In the genomic region with DNA sequence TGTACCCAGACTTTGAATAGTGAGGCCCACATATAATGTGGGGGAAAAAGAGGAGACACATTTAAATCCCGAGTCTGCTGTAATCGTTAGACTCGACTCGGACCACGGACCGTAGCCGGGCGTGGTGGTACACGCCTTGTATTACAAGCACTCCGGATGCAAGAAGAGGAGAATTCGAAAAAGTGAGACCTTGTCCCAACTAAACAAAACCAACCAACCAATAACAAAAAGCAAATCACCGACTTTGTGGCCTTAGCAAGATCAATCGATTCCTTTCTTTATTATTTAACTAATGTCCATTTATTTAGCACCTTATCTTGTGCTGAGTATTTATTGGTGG, we compare ENCODE assay signal across 8 mouse cellular contexts. TPM values are rescaled to one million over a fixed set of nuclear protein-coding genes. Genes with fewer than 3 reads are reported as not detected.
A peak's percentile ranks its signal among the peaks of the same experiment; 100 is the strongest.
DNase-seq lines count a peak whose midpoint lies in the region; ATAC-seq and TF ChIP-seq lines count a peak whose summit lies in the region.

No protein-coding gene starts in this region.

- H3K9me3 ChIP-seq in heart, embryonic 14.5 days (ENCODE audit: control insufficient read depth, low read length) = no peaks in the 10 kb centered on the region
- H3K9me3 ChIP-seq in ES-E14 (ENCODE audit: control insufficient read depth, insufficient read depth, low read depth, low read length) = no peaks in the 10 kb centered on the region
- no peaks in the 10 kb centered on the region for H3K9me3 ChIP-seq in forebrain, embryonic 14.5 days (replicated peaks; ENCODE audit: control insufficient read depth, low read length)
- no peaks in the 10 kb centered on the region for H3K9me3 ChIP-seq in liver, embryonic 12.5 days (replicated peaks)
- no peaks in the 10 kb centered on the region for H3K9me3 ChIP-seq in stomach, embryonic 16.5 days (replicated peaks; ENCODE audit: control insufficient read depth, low read length)

- no peak for DNase-seq in heart, adult 9 months (ENCODE audit: low spot score in 2 of 2)
- DNase-seq in ES-E14 (ENCODE audit: low read depth, low spot score) = no peak
- peak; percentile 15 for DNase-seq in forebrain, embryonic 14.5 days (ENCODE audit: low spot score)
- DNase-seq in right cerebral cortex, postnatal 25 days = no peak

- peak overlapping the region; percentile 48 to 72; a peak in 3 of 4 replicates for H3K27ac ChIP-seq in heart, embryonic 14.5 days (replicated peaks in 1 of 2; ENCODE audit: control insufficient read depth in 1 of 2, insufficient read depth in 1 of 2, low read depth in 2 of 2, low read length in 2 of 2)
- H3K27ac ChIP-seq in ES-E14 (ENCODE audit: insufficient read depth, low read depth, low read length, poor library complexity, severe bottlenecking) = peak overlapping the region; percentile 83; the same call in 1 of the 2 replicates
- H3K27ac ChIP-seq in forebrain, embryonic 14.5 days (ENCODE audit: low read depth, low read length) = peak overlapping the region; percentile 86
- H3K27ac ChIP-seq in liver, embryonic 12.5 days = peak overlapping the region; percentile 96
- peak overlapping the region; percentile 93 for H3K27ac ChIP-seq in stomach, embryonic 16.5 days (ENCODE audit: low read length)

- in situ Hi-C loops in ES-E14 (cut with MboI; ENCODE audit: low sequenced_read_pairs in 2 of 2, unreplicated experiment in 2 of 2) = no loop called here

- WGBS in heart, embryonic 14.5 days = under 1% methylated on average over 13 of the region's 13 CpGs
- WGBS in forebrain, embryonic 14.5 days = 1% methylated on average over 13 of the region's 13 CpGs
- WGBS in liver, embryonic 12.5 days (ENCODE audit: insufficient replicate concordance) = under 1% methylated on average over 13 of the region's 13 CpGs
- 1% methylated on average over 13 of the region's 13 CpGs for WGBS in stomach, embryonic 16.5 days

- no peak for ATAC-seq in heart, embryonic 14.5 days (ENCODE audit: insufficient number of reproducible peaks, insufficient read depth, low FRiP score, low read depth)
- ATAC-seq in forebrain, embryonic 14.5 days = no peak
- no peak for ATAC-seq in liver, embryonic 12.5 days
- ATAC-seq in stomach, embryonic 16.5 days (ENCODE audit: insufficient read depth, low FRiP score) = no peak
- ATAC-seq in frontal cortex, adult (ENCODE audit: low TSS enrichment) = no peak

- peaks cover 52% of the 10 kb centered on the region for H3K36me3 ChIP-seq in heart, embryonic 14.5 days (ENCODE audit: control insufficient read depth, insufficient read depth, low read length)
- peaks cover 36% of the 10 kb centered on the region for H3K36me3 ChIP-seq in ES-E14 (ENCODE audit: control insufficient read depth, insufficient read depth, low read length, poor library complexity, severe bottlenecking)
- peaks cover 43% of the 10 kb centered on the region for H3K36me3 ChIP-seq in forebrain, embryonic 14.5 days (ENCODE audit: control insufficient read depth, insufficient read depth, low read length)
- peaks cover 60% of the 10 kb centered on the region for H3K36me3 ChIP-seq in liver, embryonic 12.5 days
- H3K36me3 ChIP-seq in stomach, embryonic 16.5 days (ENCODE audit: control insufficient read depth, insufficient read depth, low read length) = peaks cover 11% of the 10 kb centered on the region; the same call in 1 of the 2 replicates

- H3K27me3 ChIP-seq in heart, embryonic 14.5 days (ENCODE audit: control insufficient read depth, insufficient read depth, low read length) = no peaks in the 10 kb centered on the region
- no peaks in the 10 kb centered on the region for H3K27me3 ChIP-seq in forebrain, embryonic 14.5 days (replicated peaks; ENCODE audit: control insufficient read depth, insufficient read depth, low read length)
- no peaks in the 10 kb centered on the region for H3K27me3 ChIP-seq in liver, embryonic 12.5 days (replicated peaks)
- no peaks in the 10 kb centered on the region for H3K27me3 ChIP-seq in stomach, embryonic 16.5 days (ENCODE audit: control insufficient read depth, insufficient read depth, low read length)

- peak overlapping the region; percentile 94 for H3K4me2 ChIP-seq in heart, embryonic 14.5 days (ENCODE audit: low read length)
- peak overlapping the region; percentile 92 for H3K4me2 ChIP-seq in forebrain, embryonic 14.5 days (ENCODE audit: low read length)
- H3K4me2 ChIP-seq in liver, embryonic 12.5 days = peak overlapping the region; percentile 96
- H3K4me2 ChIP-seq in stomach, embryonic 16.5 days (ENCODE audit: low read depth, low read length) = peak overlapping the region; percentile 99

- peak overlapping the region; percentile 98 for H3K9ac ChIP-seq in heart, embryonic 14.5 days (ENCODE audit: low read length)
- peak overlapping the region; percentile 96 for H3K9ac ChIP-seq in ES-E14 (ENCODE audit: insufficient read depth, low read depth, low read length, poor library complexity, severe bottlenecking)
- H3K9ac ChIP-seq in forebrain, embryonic 14.5 days (ENCODE audit: low read length) = peak overlapping the region; percentile 99
- peak overlapping the region; percentile 100 for H3K9ac ChIP-seq in liver, embryonic 12.5 days
- H3K9ac ChIP-seq in stomach, embryonic 16.5 days (ENCODE audit: low read length) = peak overlapping the region; percentile 100

- H3K4me1 ChIP-seq in heart, embryonic 14.5 days (ENCODE audit: control insufficient read depth in 2 of 2, insufficient read depth in 2 of 2, low read length in 2 of 2) = peaks cover 11 to 33% of the 10 kb centered on the region in 2 experiments
- H3K4me1 ChIP-seq in ES-E14 (ENCODE audit: control insufficient read depth in 2 of 2, insufficient read depth in 2 of 2, low read length in 2 of 2, poor library complexity in 1 of 2) = peaks cover 3 to 12% of the 10 kb centered on the region in 2 experiments
- H3K4me1 ChIP-seq in forebrain, embryonic 14.5 days (ENCODE audit: control insufficient read depth, insufficient read depth, low read length) = peaks cover 25% of the 10 kb centered on the region
- H3K4me1 ChIP-seq in liver, embryonic 12.5 days = peaks cover 58% of the 10 kb centered on the region
- peaks cover 34% of the 10 kb centered on the region for H3K4me1 ChIP-seq in stomach, embryonic 16.5 days (ENCODE audit: control insufficient read depth, insufficient read depth, low read length)

- H3K4me3 ChIP-seq in heart, embryonic 14.5 days (ENCODE audit: control insufficient read depth in 1 of 2, insufficient read depth in 1 of 2, low read depth in 1 of 2, low read length in 2 of 2) = peak overlapping the region; percentile 96 to 97
- peak overlapping the region; percentile 88 to 97 for H3K4me3 ChIP-seq in ES-E14 (ENCODE audit: insufficient read depth in 1 of 2, low read depth in 1 of 2, low read length in 2 of 2, poor library complexity in 1 of 2, severe bottlenecking in 1 of 2)
- H3K4me3 ChIP-seq in forebrain, embryonic 14.5 days (ENCODE audit: low read depth, low read length) = peak overlapping the region; percentile 97
- peak overlapping the region; percentile 100 for H3K4me3 ChIP-seq in liver, embryonic 12.5 days
- peak overlapping the region; percentile 100 for H3K4me3 ChIP-seq in stomach, embryonic 16.5 days (replicated peaks; ENCODE audit: low read length)

TF ChIP-seq in ES-E14, 5 proteins besides CTCF, POLR2A, EP300 and RAD21:
- TF ChIP-seq CHD2 (IDR thresholded peaks at IDR 0.05; ENCODE audit: low read depth, low read length) = no peak
- TF ChIP-seq ZC3H11A (IDR thresholded peaks at IDR 0.05; ENCODE audit: borderline replicate concordance, low read depth, low read length) = no peak
- no peak for TF ChIP-seq ZNF384 (IDR thresholded peaks at IDR 0.05; ENCODE audit: low read depth, low read length)
- no peak for TF ChIP-seq HCFC1 (IDR thresholded peaks at IDR 0.05; ENCODE audit: borderline replicate concordance, insufficient read depth, low read length)
- TF ChIP-seq MAFK (IDR thresholded peaks at IDR 0.05; ENCODE audit: insufficient read depth, low read depth, low read length) = no peak

RNA-seq across cellular contexts. Expression of a gene that starts 0.9 kb away (rescaled TPM):
- polyA plus RNA-seq in heart, embryonic 14.5 days (2014; fragmentation: Nextera tagmentation; extraction: Ambion mirVana) = 92.0 and 95.9 TPM in 2 replicates
- 161 and 181 TPM in 2 replicates for total RNA-seq in ES-E14 (2012; rRNA removed)
- 166 and 169 TPM in 2 replicates for polyA plus RNA-seq in forebrain, embryonic 14.5 days (2014; fragmentation: Nextera tagmentation; extraction: Ambion mirVana)
- 133 and 139 TPM in 2 replicates for polyA plus RNA-seq in liver, embryonic 12.5 days (2016; fragmentation: Nextera tagmentation; extraction: Ambion mirVana)
- polyA plus RNA-seq in stomach, embryonic 16.5 days (2015; fragmentation: Nextera tagmentation; extraction: Ambion mirVana) = 63.4 and 64.0 TPM in 2 replicates

RNA-seq across cellular contexts. Expression of a gene that starts 2.4 kb away (rescaled TPM):
- 91.5 and 109 TPM in 2 replicates for polyA plus RNA-seq in heart, embryonic 14.5 days (2014; fragmentation: Nextera tagmentation; extraction: Ambion mirVana)
- total RNA-seq in ES-E14 (2012; rRNA removed) = 237 and 266 TPM in 2 replicates
- polyA plus RNA-seq in forebrain, embryonic 14.5 days (2014; fragmentation: Nextera tagmentation; extraction: Ambion mirVana) = 166 and 178 TPM in 2 replicates
- polyA plus RNA-seq in liver, embryonic 12.5 days (2016; fragmentation: Nextera tagmentation; extraction: Ambion mirVana) = 85.8 and 87.3 TPM in 2 replicates
- polyA plus RNA-seq in stomach, embryonic 16.5 days (2015; fragmentation: Nextera tagmentation; extraction: Ambion mirVana) = 108 and 110 TPM in 2 replicates

RNA-seq across cellular contexts. Expression of a gene that starts 9.2 kb away (rescaled TPM):
- polyA plus RNA-seq in heart, embryonic 14.5 days (2014; fragmentation: Nextera tagmentation; extraction: Ambion mirVana) = 13.0 and 15.2 TPM in 2 replicates
- 88.4 and 101 TPM in 2 replicates for total RNA-seq in ES-E14 (2012; rRNA removed)
- polyA plus RNA-seq in forebrain, embryonic 14.5 days (2014; fragmentation: Nextera tagmentation; extraction: Ambion mirVana) = 27.8 and 36.8 TPM in 2 replicates
- polyA plus RNA-seq in liver, embryonic 12.5 days (2016; fragmentation: Nextera tagmentation; extraction: Ambion mirVana) = 31.1 and 32.3 TPM in 2 replicates
- 28.6 and 31.0 TPM in 2 replicates for polyA plus RNA-seq in stomach, embryonic 16.5 days (2015; fragmentation: Nextera tagmentation; extraction: Ambion mirVana)

RNA-seq across cellular contexts. Expression of a gene that starts 13.2 kb away (rescaled TPM):
- not detected in 2 replicates for polyA plus RNA-seq in heart, embryonic 14.5 days (2014; fragmentation: Nextera tagmentation; extraction: Ambion mirVana)
- 0.22 and 0.48 TPM in 2 replicates for total RNA-seq in ES-E14 (2012; rRNA removed)
- polyA plus RNA-seq in forebrain, embryonic 14.5 days (2014; fragmentation: Nextera tagmentation; extraction: Ambion mirVana) = not detected in 2 replicates
- polyA plus RNA-seq in liver, embryonic 12.5 days (2016; fragmentation: Nextera tagmentation; extraction: Ambion mirVana) = not detected in 2 replicates
- 0.30 and 0.42 TPM in 2 replicates for polyA plus RNA-seq in stomach, embryonic 16.5 days (2015; fragmentation: Nextera tagmentation; extraction: Ambion mirVana)

RNA-seq across cellular contexts. Expression of a gene that starts 32.4 kb away (rescaled TPM):
- 16.6 and 21.6 TPM in 2 replicates for polyA plus RNA-seq in heart, embryonic 14.5 days (2014; fragmentation: Nextera tagmentation; extraction: Ambion mirVana)
- total RNA-seq in ES-E14 (2012; rRNA removed) = 49.3 and 86.0 TPM in 2 replicates
- polyA plus RNA-seq in forebrain, embryonic 14.5 days (2014; fragmentation: Nextera tagmentation; extraction: Ambion mirVana) = 46.5 and 56.2 TPM in 2 replicates
- polyA plus RNA-seq in liver, embryonic 12.5 days (2016; fragmentation: Nextera tagmentation; extraction: Ambion mirVana) = 8.5 and 9.5 TPM in 2 replicates
- polyA plus RNA-seq in stomach, embryonic 16.5 days (2015; fragmentation: Nextera tagmentation; extraction: Ambion mirVana) = 28.1 and 29.9 TPM in 2 replicates
